Mouse (Mus musculus): ENCODE results near the gene Krtap19-3.

The Krtap19-3 gene

DNA sequence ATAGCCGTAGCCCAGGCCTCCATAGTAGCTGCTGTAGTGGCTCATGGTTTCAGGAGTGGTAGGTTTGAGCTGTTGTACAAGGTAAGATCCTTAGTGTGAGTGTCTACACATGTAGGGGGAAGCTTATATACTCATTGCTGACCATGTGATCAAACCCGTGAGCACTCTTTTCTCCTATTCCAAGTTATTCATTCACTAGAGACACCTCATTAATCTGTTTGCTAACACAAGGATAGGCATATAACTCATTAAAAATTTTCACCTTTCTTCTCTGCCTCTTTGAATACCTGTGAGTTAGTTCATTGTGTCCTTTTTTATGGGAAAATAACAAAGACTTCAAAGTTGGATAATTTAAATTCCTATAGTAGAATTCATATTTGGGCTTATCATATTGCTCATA, at the start of gene Krtap19-3:
Gene Krtap19-3, minus strand, starts transcription at position 101 of the 400 bp plus-strand sequence.
- in situ Hi-C loops (cut with MboI, MseI), result no loop called here

DNA sequence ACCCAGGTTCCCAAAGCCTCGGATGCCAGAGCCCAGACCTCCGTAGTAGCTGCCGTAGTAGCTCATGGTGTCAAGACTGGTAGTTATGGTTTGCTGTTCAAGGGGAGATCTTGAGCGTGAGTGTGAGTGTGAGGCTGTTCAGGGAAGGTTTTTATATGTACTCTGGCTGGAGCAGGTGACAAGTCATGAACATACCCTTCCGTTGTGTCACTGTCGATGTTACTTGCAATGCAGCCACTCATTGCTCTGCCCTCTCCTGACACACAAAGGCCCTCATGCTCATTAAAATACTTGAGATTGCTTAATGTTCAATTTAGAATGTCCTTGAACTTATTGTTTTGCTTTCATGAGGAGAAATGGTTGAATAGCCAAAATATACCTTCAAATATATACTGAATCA, 18.5 kb upstream of the Krtap19-3 start, which contains the start of gene Krtap19-5:
Gene Krtap19-5, minus strand, starts transcription at position 101 of the 400 bp plus-strand sequence.
- in situ Hi-C loops (cut with MboI, MseI), result no loop called here

DNA sequence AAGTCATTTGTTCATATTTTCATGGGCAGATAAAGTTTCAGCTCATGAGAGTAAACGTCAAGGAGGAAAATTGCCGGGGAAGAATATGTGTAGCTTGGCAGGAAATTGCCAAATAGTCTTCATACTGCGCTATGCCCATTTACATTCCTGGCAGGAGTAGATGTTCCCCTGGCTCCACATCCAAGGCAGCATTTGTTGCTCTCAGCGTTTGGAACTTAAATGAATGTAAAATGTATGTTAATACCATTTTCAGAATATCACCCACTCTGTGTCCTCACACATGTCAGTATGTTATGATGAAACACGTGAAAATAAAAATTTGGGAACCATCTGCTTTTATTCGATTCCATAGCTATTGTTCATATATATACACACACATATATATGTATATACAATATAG, 9.0 kb upstream of the Krtap19-3 start:
- in situ Hi-C loops (cut with MboI, MseI), result no loop called here

DNA sequence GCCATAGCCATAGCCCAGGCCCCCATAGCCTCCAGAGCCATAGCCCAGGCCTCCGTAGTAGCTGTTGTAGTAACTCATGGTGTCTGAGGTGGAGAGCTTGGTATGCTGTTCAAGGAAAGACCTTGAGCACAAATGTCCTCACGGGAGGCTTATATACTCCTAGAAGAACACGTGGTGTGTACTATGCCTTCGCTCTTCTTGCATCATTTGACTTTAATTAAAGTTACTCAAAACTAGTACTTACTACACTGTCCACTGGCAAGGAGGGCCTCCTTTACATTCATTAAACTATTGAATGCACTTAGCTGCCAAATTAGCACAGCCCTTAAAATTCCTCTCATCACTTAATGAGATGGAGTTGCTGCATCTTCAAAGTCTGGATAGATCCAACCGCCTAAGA, 7.2 kb upstream of the Krtap19-3 start, which contains the start of gene Krtap19-4:
Gene Krtap19-4, minus strand, starts transcription at position 101 of the 400 bp plus-strand sequence.
- in situ Hi-C loops (cut with MboI, MseI), result no loop called here

DNA sequence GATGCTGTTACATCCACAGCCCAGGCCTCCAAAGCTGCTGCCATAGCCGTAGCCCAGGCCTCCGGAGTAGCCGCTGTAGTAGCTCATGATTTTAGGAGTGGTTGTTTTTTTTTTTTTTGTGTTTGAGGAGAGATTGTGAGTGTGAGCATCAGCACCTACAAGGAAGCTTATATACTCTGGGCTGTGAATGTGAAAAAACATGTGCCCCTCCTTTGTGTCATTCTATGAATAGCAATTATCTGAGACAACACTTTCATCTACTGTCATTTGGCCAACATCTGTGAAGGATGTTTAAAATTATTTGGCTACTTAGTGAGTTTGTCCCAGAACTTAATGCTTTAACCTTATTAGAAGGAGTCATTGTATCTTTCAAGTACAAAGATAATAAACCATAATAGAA, 3.7 kb downstream of the Krtap19-3 start, which contains the start of gene Krtap19-2:
Gene Krtap19-2, minus strand, starts transcription at position 101 of the 400 bp plus-strand sequence.
- in situ Hi-C loops (cut with MboI, MseI), result no loop called here

DNA sequence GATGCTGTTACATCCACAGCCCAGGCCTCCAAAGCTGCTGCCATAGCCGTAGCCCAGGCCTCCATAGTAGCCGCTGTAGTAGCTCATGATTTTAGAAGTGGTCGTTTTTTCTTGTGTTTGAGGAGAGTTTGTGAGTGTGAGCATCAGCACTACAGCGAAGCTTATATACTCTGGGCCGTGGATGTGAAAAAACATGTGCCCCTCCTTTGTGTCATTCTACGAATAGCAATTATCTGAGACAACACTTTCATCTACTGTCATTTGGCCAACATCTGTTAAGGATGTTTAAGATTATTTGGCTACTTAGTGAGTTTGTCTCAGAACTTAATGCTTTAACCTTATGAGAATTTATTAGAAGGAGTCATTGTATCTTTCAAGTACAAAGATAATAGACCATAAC, 8.5 kb downstream of the Krtap19-3 start, which contains the start of gene Krtap19-1:
Gene Krtap19-1, minus strand, starts transcription at position 101 of the 400 bp plus-strand sequence.
- in situ Hi-C loops (cut with MboI, MseI), result no loop called here

DNA sequence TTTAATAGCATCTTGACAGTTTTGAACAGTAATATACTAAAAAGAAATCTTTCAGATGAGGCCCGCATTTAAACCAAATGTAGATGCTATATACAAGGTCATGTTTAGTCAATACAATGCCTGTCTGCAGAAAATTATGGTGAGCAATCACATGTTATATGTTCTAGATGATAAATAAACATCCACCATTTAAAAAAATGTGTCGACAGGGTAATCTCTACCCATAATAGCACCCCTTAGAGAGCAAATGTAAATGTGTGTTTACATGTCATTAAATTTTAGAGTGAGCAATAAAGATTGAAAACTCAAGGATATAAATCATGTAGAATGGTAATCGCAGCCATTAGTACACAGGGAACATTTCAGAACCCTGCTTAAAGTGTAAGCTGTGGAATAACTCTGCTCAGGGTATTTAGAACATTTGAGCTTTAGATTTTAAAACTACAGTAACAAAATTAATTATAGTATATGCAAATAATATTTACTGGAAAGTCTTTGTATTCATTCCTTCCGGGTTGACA, 12.9 kb downstream of the Krtap19-3 start:
- in situ Hi-C loops (cut with MboI, MseI), result no loop called here

DNA sequence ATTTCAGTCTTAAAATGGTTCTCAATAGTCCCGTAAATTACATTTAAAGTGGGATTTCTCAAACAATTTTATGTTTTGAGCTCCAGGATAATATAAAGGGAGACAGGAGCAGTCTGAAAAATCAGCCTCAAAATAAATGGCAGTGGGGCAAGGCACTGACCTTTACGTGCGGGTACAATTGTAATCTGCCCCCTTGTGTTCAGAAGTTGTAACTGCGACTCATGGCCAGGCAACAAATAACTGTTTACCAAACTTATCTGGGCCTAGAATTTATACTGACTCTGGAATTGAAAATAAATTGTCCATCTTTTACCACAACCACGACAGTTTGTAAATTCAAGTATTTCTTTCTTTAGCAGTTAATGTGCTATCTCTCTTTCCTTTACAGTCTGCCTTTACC, 26.4 kb downstream of the Krtap19-3 start:
- in situ Hi-C loops (cut with MboI, MseI), result no loop called here

DNA sequence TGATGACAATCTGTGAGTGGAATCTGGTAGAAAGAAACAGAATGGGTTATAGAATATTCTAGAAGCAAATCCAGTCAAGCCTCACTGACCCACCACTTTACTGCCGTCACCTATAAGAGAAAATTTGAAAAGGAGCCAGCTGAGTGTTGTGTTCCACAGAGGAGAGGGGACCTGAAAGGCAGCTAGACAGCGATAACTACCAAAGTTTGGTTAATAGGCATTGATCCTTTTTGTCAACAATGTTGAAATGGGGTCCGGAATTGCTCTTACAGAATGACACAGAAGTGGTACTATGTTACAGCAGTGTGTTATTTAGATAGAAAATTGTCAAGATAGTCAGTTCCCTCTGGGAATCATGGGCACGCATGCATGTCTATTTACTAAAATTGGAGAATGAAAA, 29.3 kb downstream of the Krtap19-3 start:
- in situ Hi-C loops (cut with MboI, MseI), result loop anchor here (10.0 kb wide), 1 partner anchor 1314 kb away; no protein-coding TSS in a partner anchor

DNA sequence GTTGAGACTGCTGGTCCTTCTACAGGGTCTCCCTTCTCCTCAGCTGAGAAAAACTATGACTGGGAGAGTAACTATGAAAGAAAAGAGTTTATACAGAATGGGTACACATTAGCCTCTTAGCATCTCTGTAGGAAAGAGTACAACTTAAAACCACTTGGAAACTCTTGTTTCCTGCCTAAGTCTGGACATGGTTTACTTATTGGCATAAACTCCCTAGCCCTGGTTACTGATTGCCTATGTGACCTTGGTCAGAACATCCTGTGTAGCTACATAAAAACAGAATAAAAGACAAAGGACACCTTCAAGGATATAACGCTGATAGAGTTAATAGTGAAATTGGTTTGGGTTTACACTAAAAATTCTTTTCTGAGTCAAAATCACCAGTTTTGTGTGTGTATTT, 30.5 kb downstream of the Krtap19-3 start:
- in situ Hi-C loops (cut with MboI, MseI), result loop anchor here (10.0 kb wide), 1 partner anchor 1313 kb away; no protein-coding TSS in a partner anchor

Measured in T-helper 1 cell (primary cell).